Mouse (Mus musculus) myocyte (in vitro differentiated cells): ENCODE data around the gene Glis3. TPM values are rescaled to one million over a fixed set of nuclear protein-coding genes. Genes with fewer than 3 reads are reported as not detected.

Experiments used
- H3K27me3 ChIP-seq: one replicate; pipeline ENCODE4 v1.6.1; 2011; ENCODE audit not compliant: control insufficient read depth, insufficient read depth, insufficient read length
- H3K36me3 ChIP-seq: one replicate; pipeline ENCODE4 v1.6.1; 2011; ENCODE audit not compliant: control insufficient read depth, insufficient read depth
- H3K4me2 ChIP-seq: one replicate; pipeline ENCODE4 v1.6.1; 2011; ENCODE audit warnings: low read depth, control low read depth
- H3K4me3 ChIP-seq: one replicate; pipeline ENCODE4 v1.5.1; 2011; ENCODE audit warnings: mild to moderate bottlenecking, control low read depth, moderate library complexity
- H3K79me2 ChIP-seq: one replicate; pipeline ENCODE4 v1.6.1; 2011; ENCODE audit not compliant: control insufficient read depth, insufficient read depth
- H3ac ChIP-seq: one replicate; pipeline ENCODE4 v1.6.1; 2011; ENCODE audit not compliant: control insufficient read depth, insufficient read length
- CEBPB ChIP-seq: IDR thresholded peaks from 2 replicates; pipeline ENCODE4 v1.6.1; 2011; ENCODE audit warnings: mild to moderate bottlenecking, moderate library complexity; ENCODE audit not compliant: poor library complexity, insufficient read depth, severe bottlenecking
- E2F4 ChIP-seq: IDR thresholded peaks from one replicate; pipeline ENCODE4 v1.6.1; 2011; ENCODE audit warnings: mild to moderate bottlenecking, control low read depth, moderate library complexity; ENCODE audit not compliant: insufficient read depth
- MAX ChIP-seq: IDR thresholded peaks from one replicate; pipeline ENCODE4 v1.6.1; 2011; ENCODE audit warnings: low read depth, mild to moderate bottlenecking, control low read depth
- MYOD1 ChIP-seq, 3 experiments: IDR thresholded peaks; one replicate each; pipeline ENCODE4 v1.6.1; 2011; ENCODE audit warnings: control low read depth in 2 of 3, low read depth in 2 of 3, mild to moderate bottlenecking in 2 of 3, moderate library complexity in 1 of 3; ENCODE audit not compliant: insufficient read length in 2 of 3, control insufficient read depth in 1 of 3
- MYOG ChIP-seq, 3 experiments: IDR thresholded peaks; one replicate each; pipeline ENCODE4 v1.6.1; 2011; ENCODE audit warnings: control low read depth in 2 of 3, low read depth in 2 of 3, mild to moderate bottlenecking in 2 of 3; ENCODE audit not compliant: insufficient read length in 2 of 3, control insufficient read depth in 1 of 3, insufficient read depth in 1 of 3
- POLR2A ChIP-seq: IDR thresholded peaks from one replicate; pipeline ENCODE4 v1.6.1; 2011; ENCODE audit warnings: low read depth, mild to moderate bottlenecking, control low read depth, moderate library complexity; ENCODE audit not compliant: insufficient read length
- POLR2AphosphoS2 ChIP-seq: IDR thresholded peaks from one replicate; pipeline ENCODE4 v1.6.1; 2011; ENCODE audit warnings: low read depth, control low read depth; ENCODE audit not compliant: insufficient read length
- REST ChIP-seq: IDR thresholded peaks from one replicate; pipeline ENCODE4 v1.6.1; 2011; ENCODE audit warnings: mild to moderate bottlenecking, control low read depth, moderate library complexity; ENCODE audit not compliant: insufficient read depth, insufficient read length
- SRF ChIP-seq: IDR thresholded peaks from one replicate; pipeline ENCODE4 v1.6.1; 2011; ENCODE audit warnings: low read depth; ENCODE audit not compliant: control insufficient read depth, insufficient read length
- TCF12 ChIP-seq: IDR thresholded peaks from one replicate; pipeline ENCODE4 v1.6.1; 2011; ENCODE audit warnings: mild to moderate bottlenecking, control low read depth; ENCODE audit not compliant: poor library complexity, insufficient read depth, severe bottlenecking
- TCF3 ChIP-seq: IDR thresholded peaks from one replicate; pipeline ENCODE4 v1.6.1; 2011; ENCODE audit warnings: low read depth, control low read depth; ENCODE audit not compliant: insufficient read length
- USF1 ChIP-seq: IDR thresholded peaks from one replicate; pipeline ENCODE4 v1.6.1; 2011; ENCODE audit warnings: low read depth, mild to moderate bottlenecking, control low read depth, moderate library complexity
- polyA plus RNA-seq: library from polyadenylated mRNA; unstranded; fragments of >200 nt; fragmentation: generic; extraction: Trizol; gene quantifications from one replicate; pipeline ENCODE4 v1.2.1, GENCODE M21; 2012; ENCODE audit warnings: missing spikeins

Glis3 gene
- polyA plus RNA-seq, 1 experiment, result 0.79 TPM

GRCm38 (mm10) chr19:28520761-28521181 lies 159.1 kb downstream of the Glis3 start:
- Histone ChIP-seq H3K36me3 (no peaks in the 10 kb centered on the region), H3K79me2 (no peaks in the 10 kb centered on the region), H3K4me2 (no peak overlapping the region), H3ac (no peak overlapping the region), H3K27me3 (no peaks in the 10 kb centered on the region), H3K4me3 (no peak overlapping the region)
- TF ChIP-seq TCF12 (no peak), POLR2AphosphoS2 (no peak), MYOD1 (IDR thresholded peaks at IDR 0.05; ENCODE audit: control insufficient read depth in 1 of 3, insufficient read length in 2 of 3, low read depth in 2 of 3) (no peak), MAX (no peak), USF1 (no peak), SRF (no peak)

- no peak overlapping the region for H3K4me2 ChIP-seq
- no peaks in the 10 kb centered on the region for H3K36me3 ChIP-seq
- H3K4me3 ChIP-seq, result no peak overlapping the region
- no peak for TF ChIP-seq CEBPB
- no peak for TF ChIP-seq POLR2AphosphoS2
- no peak for TF ChIP-seq SRF
- TF ChIP-seq E2F4, result no peak
- no peak for TF ChIP-seq TCF3
- no peak for TF ChIP-seq POLR2A
- no peak overlapping the region for H3ac ChIP-seq
- no peaks in the 10 kb centered on the region for H3K27me3 ChIP-seq
- H3K79me2 ChIP-seq, result no peaks in the 10 kb centered on the region
Measured at GRCm38 (mm10) chr19:28520128-28520745, 159.6 kb downstream of the Glis3 start.

GRCm38 (mm10) chr19:28519296-28519695 lies 160.6 kb downstream of the Glis3 start:
- TF ChIP-seq POLR2A (no peak), USF1 (no peak), POLR2AphosphoS2 (no peak), MAX (no peak), SRF (no peak), TCF3 (no peak), E2F4 (no peak), TCF12 (no peak), MYOD1 (IDR thresholded peaks at IDR 0.05; ENCODE audit: control insufficient read depth in 1 of 3, insufficient read length in 2 of 3, low read depth in 2 of 3) (no peak), CEBPB (no peak), REST (no peak)
- no peak overlapping the region for H3K4me2 ChIP-seq
- H3ac ChIP-seq, result no peak overlapping the region
- no peaks in the 10 kb centered on the region for H3K79me2 ChIP-seq
- H3K36me3 ChIP-seq, result no peaks in the 10 kb centered on the region
- H3K27me3 ChIP-seq, result no peaks in the 10 kb centered on the region
- H3K4me3 ChIP-seq, result no peak overlapping the region

GRCm38 (mm10) chr19:28518846-28519245 lies 161.0 kb downstream of the Glis3 start:
- no peak for TF ChIP-seq SRF
- peak; percentile 43 for TF ChIP-seq USF1
- H3K36me3 ChIP-seq, result no peaks in the 10 kb centered on the region
- H3K4me3 ChIP-seq, result no peak overlapping the region
- no peaks in the 10 kb centered on the region for H3K27me3 ChIP-seq
- peak overlapping the region; percentile 45 for H3K4me2 ChIP-seq
- H3ac ChIP-seq, result no peak overlapping the region
- no peaks in the 10 kb centered on the region for H3K79me2 ChIP-seq

- no peak overlapping the region for H3K4me3 ChIP-seq
- H3K27me3 ChIP-seq, result no peaks in the 10 kb centered on the region
- no peaks in the 10 kb centered on the region for H3K79me2 ChIP-seq
- no peak for TF ChIP-seq MYOG (IDR thresholded peaks at IDR 0.05; ENCODE audit: control insufficient read depth in 1 of 3, insufficient read depth in 1 of 3, insufficient read length in 2 of 3, low read depth in 2 of 3)
- no peak for TF ChIP-seq MAX
- TF ChIP-seq SRF, result no peak
- no peak for TF ChIP-seq POLR2A
- no peak for TF ChIP-seq USF1
- no peak for TF ChIP-seq MYOD1 (IDR thresholded peaks at IDR 0.05; ENCODE audit: control insufficient read depth in 1 of 3, insufficient read length in 2 of 3, low read depth in 2 of 3)
- TF ChIP-seq E2F4, result no peak
- TF ChIP-seq TCF12, result no peak
- no peak for TF ChIP-seq REST
- TF ChIP-seq CEBPB, result no peak
- TF ChIP-seq POLR2AphosphoS2, result no peak
- no peak for TF ChIP-seq TCF3
- H3ac ChIP-seq, result no peak overlapping the region
- H3K4me2 ChIP-seq, result peak overlapping the region; percentile 45
- no peaks in the 10 kb centered on the region for H3K36me3 ChIP-seq
Measured at GRCm38 (mm10) chr19:28518266-28518665, 161.6 kb downstream of the Glis3 start.
